Mouse (Mus musculus) C2C12 (cell line): ENCODE results near the gene Gm20767. TPM values are rescaled to one million over a fixed set of nuclear protein-coding genes. Genes with fewer than 3 reads are reported as not detected.
"Not testable (repeated sequence)": the region's sequence is repeated elsewhere in the genome, so short reads cannot be mapped to it uniquely, and the experiment has no call there.

Experiments used
- H3K27me3 ChIP-seq: one replicate; pipeline ENCODE4 v1.6.1; 2011; ENCODE audit not compliant: control insufficient read depth, insufficient read depth, insufficient read length
- H3K36me3 ChIP-seq: one replicate; pipeline ENCODE4 v1.6.1; 2011; ENCODE audit not compliant: control insufficient read depth, insufficient read depth
- H3K4me3 ChIP-seq: one replicate; pipeline ENCODE4 v1.5.1; 2011; ENCODE audit warnings: mild to moderate bottlenecking, control low read depth; ENCODE audit not compliant: poor library complexity, insufficient read depth, severe bottlenecking
- H3K79me2 ChIP-seq: one replicate; pipeline ENCODE4 v1.6.1; 2011; ENCODE audit not compliant: control insufficient read depth, insufficient read depth
- H3K79me3 ChIP-seq: one replicate; pipeline ENCODE4 v1.6.1; 2011; ENCODE audit warnings: low read depth, control low read depth
- H3ac ChIP-seq: one replicate; pipeline ENCODE3; 2011; ENCODE audit warnings: low read depth; ENCODE audit not compliant: control insufficient read depth, insufficient read length
- polyA plus RNA-seq: library from polyadenylated mRNA; unstranded; fragments of >200 nt; fragmentation: generic; extraction: Trizol; gene quantifications from one replicate; pipeline ENCODE4 v1.2.1, GENCODE M21; 2012; ENCODE audit warnings: missing spikeins

Gm20767 gene
- polyA plus RNA-seq, 1 experiment = 0.20 TPM

GRCm38 (mm10) chr13:120196189-120196821 lies 56.3 kb downstream of the Gm20767 start:
- H3K4me3 ChIP-seq, H3K79me2 ChIP-seq, H3ac ChIP-seq, H3K36me3 ChIP-seq, H3K27me3 ChIP-seq, H3K79me3 ChIP-seq: not testable (repeated sequence)

Other genes starting within 250 kb of the Gm20767 start
- gene Tcstv1, start 245.5 kb upstream of the Gm20767 start, polyA plus RNA-seq = 0.11 TPM
- 0.46 TPM for gene Gm21761, start 211.0 kb upstream of the Gm20767 start, polyA plus RNA-seq
- 0.15 TPM for gene B020031M17Rik, start 189.4 kb upstream of the Gm20767 start, polyA plus RNA-seq
- gene Gm36079, start 113.2 kb upstream of the Gm20767 start, polyA plus RNA-seq = not detected
- gene Gm21188, start 88.1 kb upstream of the Gm20767 start, polyA plus RNA-seq = not detected
- gene Gm21818, start 32.2 kb downstream of the Gm20767 start, polyA plus RNA-seq = not detected
- gene Gm21762, start 75.7 kb downstream of the Gm20767 start, polyA plus RNA-seq = 0.16 TPM
- gene Gm21731, start 98.9 kb downstream of the Gm20767 start, polyA plus RNA-seq = 0.04 TPM
- gene AF067061, start 122.9 kb downstream of the Gm20767 start, polyA plus RNA-seq = 0.25 TPM
- 0.18 TPM for gene BC147527, start 160.1 kb downstream of the Gm20767 start, polyA plus RNA-seq
- gene Tcstv3, start 176.6 kb downstream of the Gm20767 start, polyA plus RNA-seq = 0.20 TPM